Mouse (Mus musculus): ENCODE data around the gene Olfr825. TPM values are rescaled to one million over a fixed set of nuclear protein-coding genes. Genes with fewer than 3 reads are reported as not detected.
"Not testable (repeated sequence)": the region's sequence is repeated elsewhere in the genome, so short reads cannot be mapped to it uniquely, and the experiment has no call there.

The Olfr825 gene
- polyA plus RNA-seq, 1 experiment from 2014 or later = not detected

GRCm38 (mm10) chr10:130116045-130116444, 50.5 kb downstream of the Olfr825 start:
- H3K27ac ChIP-seq (replicated peaks in 1 of 2; ENCODE audit: control insufficient read depth in 1 of 2, insufficient read depth in 1 of 2, low read depth in 2 of 2, low read length in 2 of 2); H3K4me2 ChIP-seq (ENCODE audit: low read length); H3K9ac ChIP-seq (ENCODE audit: low read length); H3K4me3 ChIP-seq (ENCODE audit: control insufficient read depth in 1 of 2, insufficient read depth in 1 of 2, low read depth in 1 of 2, low read length in 2 of 2); H3K9me3 ChIP-seq (ENCODE audit: control insufficient read depth, low read length); H3K27me3 ChIP-seq (ENCODE audit: control insufficient read depth, insufficient read depth, low read length); ATAC-seq (ENCODE audit: insufficient number of reproducible peaks, insufficient read depth, low FRiP score, low read depth); H3K36me3 ChIP-seq (ENCODE audit: control insufficient read depth, insufficient read depth, low read length); H3K4me1 ChIP-seq (ENCODE audit: control insufficient read depth in 2 of 2, insufficient read depth in 2 of 2, low read length in 2 of 2): not testable (repeated sequence)
- 59% methylated on average over 3 of the region's 3 CpGs for WGBS

GRCm38 (mm10) chr10:130115283-130115682, 51.3 kb downstream of the Olfr825 start, which contains the start of gene Olfr823:
TSS of gene Olfr823 (minus strand) at chr10:130115383.
- H3K27me3 ChIP-seq (ENCODE audit: control insufficient read depth, insufficient read depth, low read length); ATAC-seq (ENCODE audit: insufficient number of reproducible peaks, insufficient read depth, low FRiP score, low read depth); H3K4me1 ChIP-seq (ENCODE audit: control insufficient read depth in 2 of 2, insufficient read depth in 2 of 2, low read length in 2 of 2); H3K4me3 ChIP-seq (ENCODE audit: control insufficient read depth in 1 of 2, insufficient read depth in 1 of 2, low read depth in 1 of 2, low read length in 2 of 2); H3K4me2 ChIP-seq (ENCODE audit: low read length); H3K27ac ChIP-seq (replicated peaks in 1 of 2; ENCODE audit: control insufficient read depth in 1 of 2, insufficient read depth in 1 of 2, low read depth in 2 of 2, low read length in 2 of 2); H3K9ac ChIP-seq (ENCODE audit: low read length); H3K9me3 ChIP-seq (ENCODE audit: control insufficient read depth, low read length); H3K36me3 ChIP-seq (ENCODE audit: control insufficient read depth, insufficient read depth, low read length): not testable (repeated sequence)
- 70% methylated on average over 1 of the region's 1 CpGs for WGBS

Other genes with a start within 250 kb of the Olfr825 start
- not detected in 2 replicates for gene Olfr818, start 217.7 kb downstream of the Olfr825 start, polyA plus RNA-seq (2014; fragmentation: Nextera tagmentation; extraction: Ambion mirVana)
- not detected in 2 replicates for gene Olfr819, start 199.5 kb downstream of the Olfr825 start, polyA plus RNA-seq (2014; fragmentation: Nextera tagmentation; extraction: Ambion mirVana)
- not detected in 2 replicates for gene Olfr247, start 190.6 kb downstream of the Olfr825 start, polyA plus RNA-seq (2014; fragmentation: Nextera tagmentation; extraction: Ambion mirVana)
- gene Gm10310, start 181.7 kb downstream of the Olfr825 start, polyA plus RNA-seq (2014; fragmentation: Nextera tagmentation; extraction: Ambion mirVana) = not detected in 2 replicates
- gene Olfr820, start 154.1 kb downstream of the Olfr825 start, polyA plus RNA-seq (2014; fragmentation: Nextera tagmentation; extraction: Ambion mirVana) = not detected in 2 replicates
- gene Olfr821, start 136.4 kb downstream of the Olfr825 start, polyA plus RNA-seq (2014; fragmentation: Nextera tagmentation; extraction: Ambion mirVana) = not detected in 2 replicates
- gene Olfr822, start 95.6 kb downstream of the Olfr825 start, polyA plus RNA-seq (2014; fragmentation: Nextera tagmentation; extraction: Ambion mirVana) = not detected in 2 replicates
- not detected in 2 replicates for gene Olfr823, start 51.4 kb downstream of the Olfr825 start, polyA plus RNA-seq (2014; fragmentation: Nextera tagmentation; extraction: Ambion mirVana)
- gene Olfr824, start 36.8 kb downstream of the Olfr825 start, polyA plus RNA-seq (2014; fragmentation: Nextera tagmentation; extraction: Ambion mirVana) = not detected in 2 replicates
- not detected in 2 replicates for gene Olfr826, start 17.4 kb upstream of the Olfr825 start, polyA plus RNA-seq (2014; fragmentation: Nextera tagmentation; extraction: Ambion mirVana)
- gene Olfr827, start 47.6 kb upstream of the Olfr825 start, polyA plus RNA-seq (2014; fragmentation: Nextera tagmentation; extraction: Ambion mirVana) = not detected in 2 replicates
- not detected in 2 replicates for gene Neurod4, start 113.5 kb upstream of the Olfr825 start, polyA plus RNA-seq (2014; fragmentation: Nextera tagmentation; extraction: Ambion mirVana)
- gene Tespa1, start 156.1 kb upstream of the Olfr825 start, polyA plus RNA-seq (2014; fragmentation: Nextera tagmentation; extraction: Ambion mirVana) = 0.30 TPM in 1 of 2 replicates, not detected in the other
- not detected in 2 replicates for gene Vmn2r84, start 227.6 kb upstream of the Olfr825 start, polyA plus RNA-seq (2014; fragmentation: Nextera tagmentation; extraction: Ambion mirVana)

Data from heart, embryonic 14.5 days (tissue).